Mouse (Mus musculus) regulatory T cell (primary cell): ENCODE data around the gene Gca.
"Not testable (repeated sequence)": the region's sequence is repeated elsewhere in the genome, so short reads cannot be mapped to it uniquely, and the experiment has no call there.

Experiments
- in situ Hi-C: fragments of 300-600 bp; cut with MboI, MseI; formaldehyde crosslinking; loops from one replicate; pipeline ENCODE4 v1.15.1; 2025; ENCODE audit warnings: high pct_unique_total_duplicates

Gca gene

DNA sequence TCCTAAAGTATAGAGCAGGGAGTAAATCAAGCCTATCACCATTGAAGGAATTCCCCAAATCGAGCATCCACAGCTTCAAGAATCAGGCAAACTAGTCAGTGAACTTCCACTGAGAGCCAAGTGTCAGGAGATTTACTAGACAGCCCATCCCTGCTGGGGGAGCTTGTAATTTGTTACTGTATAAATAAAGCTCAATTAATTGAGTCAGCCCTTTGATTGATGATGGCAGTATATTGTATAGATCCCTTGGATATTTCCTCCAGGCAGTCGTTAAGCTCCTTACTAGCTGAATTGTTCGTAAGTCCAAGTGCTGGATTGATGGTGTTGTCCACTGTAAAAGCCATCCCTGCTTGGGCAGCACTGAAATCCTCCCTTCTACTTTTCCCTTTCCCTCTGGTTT, 5.8 kb downstream of the Gca start:
- in situ Hi-C loops = no loop called here

DNA sequence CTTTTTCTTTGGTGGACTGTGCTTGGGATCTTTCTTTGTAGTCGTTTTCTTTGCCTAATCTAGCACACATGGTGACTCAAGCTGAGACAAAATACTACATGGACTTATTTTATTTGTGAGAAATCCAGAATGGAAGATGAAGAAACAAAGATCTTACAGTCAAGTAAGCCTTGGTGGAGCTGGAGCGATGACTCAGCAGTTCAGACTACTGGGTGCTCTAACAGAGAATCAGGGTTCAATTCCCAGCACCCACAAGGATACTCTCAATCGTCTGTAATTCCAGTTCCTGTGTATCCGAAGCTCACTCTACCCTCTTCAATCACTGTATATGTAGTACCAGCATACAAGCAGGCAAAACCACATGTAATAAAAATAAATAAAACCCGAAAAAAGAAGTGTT, 6.2 kb downstream of the Gca start:
- in situ Hi-C loops = no loop called here

DNA sequence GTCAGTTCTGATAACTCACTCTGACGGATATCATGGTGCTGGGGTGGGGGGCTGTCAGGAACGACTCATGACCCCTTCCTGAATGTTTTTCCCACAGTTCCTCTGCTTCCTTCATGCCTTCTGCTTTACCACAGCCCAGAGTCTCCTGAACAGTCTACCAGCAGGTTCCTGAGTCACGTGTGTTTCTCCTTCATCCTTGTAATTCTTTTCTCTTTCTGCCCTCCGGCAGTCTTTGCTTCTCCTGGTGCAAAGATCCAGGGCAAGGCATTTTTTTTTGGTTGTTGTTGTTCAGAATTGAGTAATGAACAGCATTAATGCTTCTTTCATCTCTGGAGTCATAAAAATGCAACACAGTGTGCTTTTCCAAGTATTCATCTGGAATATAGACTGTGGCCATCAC, 6.7 kb downstream of the Gca start:
- in situ Hi-C loops = no loop called here

DNA sequence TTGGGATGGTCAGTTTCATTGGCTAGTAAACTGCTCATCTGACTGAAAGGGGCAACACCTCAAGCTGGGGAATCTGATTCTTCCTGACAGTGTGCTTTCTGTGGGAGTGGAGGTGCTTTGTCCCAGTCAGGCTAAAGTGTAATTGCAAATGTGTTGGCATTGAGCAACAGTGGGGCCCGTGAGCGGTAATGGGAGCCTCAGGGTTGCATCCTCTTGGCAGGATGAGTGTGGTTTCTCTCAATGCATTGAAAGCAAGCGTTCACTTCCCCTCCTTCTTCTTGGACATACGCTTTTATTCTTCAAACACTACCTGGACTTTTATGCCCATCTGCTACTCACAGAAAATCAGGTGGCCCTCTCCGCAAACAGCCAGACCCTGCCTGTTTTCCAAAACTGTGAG, 8.7 kb downstream of the Gca start:
- in situ Hi-C loops = no loop called here

DNA sequence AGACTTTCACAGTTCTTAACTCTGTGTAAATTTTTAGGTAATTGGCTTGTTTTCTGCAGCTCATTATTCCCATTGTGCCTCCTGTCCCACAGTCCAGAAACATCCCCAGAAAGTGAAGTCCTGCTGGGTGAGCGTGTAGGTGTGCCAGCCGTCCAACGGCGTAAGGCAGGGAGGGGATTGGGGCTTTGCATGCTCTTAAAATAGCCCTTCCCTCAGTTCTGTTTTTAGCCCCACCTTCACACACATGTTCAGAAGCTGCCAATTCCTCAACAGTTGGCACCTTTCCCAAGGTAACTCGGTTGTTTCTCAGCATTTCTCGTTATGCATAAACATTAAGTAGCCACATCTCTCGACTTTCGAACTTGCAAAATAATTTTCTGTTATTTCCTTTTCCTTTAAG, 17.6 kb downstream of the Gca start:
- in situ Hi-C loops = no loop called here

DNA sequence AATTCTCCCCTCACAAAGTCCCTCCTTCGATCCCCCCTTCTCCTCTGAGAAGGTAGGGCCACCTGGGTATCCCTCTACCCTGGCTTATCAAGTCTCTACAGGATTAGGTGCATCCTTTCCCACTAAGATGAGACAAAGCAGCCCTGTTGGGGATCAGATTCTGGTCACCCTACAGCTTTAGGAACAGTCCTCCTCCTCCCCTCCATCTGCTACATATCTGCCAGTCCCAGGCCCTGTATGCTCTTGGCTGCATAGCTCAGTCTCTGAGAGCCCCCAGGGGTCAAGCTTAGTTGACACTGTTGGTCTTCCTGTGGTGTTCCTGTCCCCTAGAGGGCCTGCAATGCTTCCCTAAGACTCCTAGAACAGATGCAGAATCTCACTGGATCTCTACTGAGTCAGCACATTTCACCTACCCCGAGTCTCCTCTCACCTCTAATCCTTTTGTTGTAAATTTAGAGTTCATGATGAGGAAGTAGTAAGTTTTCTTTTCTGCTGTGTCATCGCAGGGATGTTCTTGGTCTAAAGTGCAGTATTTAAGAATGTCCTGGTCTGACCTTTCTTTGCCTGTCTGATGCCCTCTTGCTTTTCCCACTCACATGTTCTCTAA, 21.0 kb downstream of the Gca start:
- in situ Hi-C loops = no loop called here

DNA sequence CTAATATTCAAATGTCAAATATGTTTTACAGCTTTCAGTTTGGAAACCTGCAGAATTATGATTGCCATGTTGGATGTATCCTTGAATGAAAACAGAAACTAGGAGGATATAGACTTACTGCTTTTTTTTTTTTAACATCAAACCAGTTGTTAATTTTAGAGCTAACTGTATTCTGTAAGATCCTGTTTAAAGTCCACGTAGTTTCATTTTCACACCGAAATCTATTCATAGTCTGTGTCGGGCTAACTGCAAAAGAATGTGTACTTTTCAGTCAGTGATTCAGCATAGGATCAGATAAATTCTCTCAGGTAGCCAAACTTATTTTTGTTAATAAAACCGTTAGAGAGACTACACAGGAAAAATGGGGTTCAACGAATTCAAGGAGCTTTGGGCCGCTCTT, 21.8 kb downstream of the Gca start:
- in situ Hi-C loops = no loop called here

DNA sequence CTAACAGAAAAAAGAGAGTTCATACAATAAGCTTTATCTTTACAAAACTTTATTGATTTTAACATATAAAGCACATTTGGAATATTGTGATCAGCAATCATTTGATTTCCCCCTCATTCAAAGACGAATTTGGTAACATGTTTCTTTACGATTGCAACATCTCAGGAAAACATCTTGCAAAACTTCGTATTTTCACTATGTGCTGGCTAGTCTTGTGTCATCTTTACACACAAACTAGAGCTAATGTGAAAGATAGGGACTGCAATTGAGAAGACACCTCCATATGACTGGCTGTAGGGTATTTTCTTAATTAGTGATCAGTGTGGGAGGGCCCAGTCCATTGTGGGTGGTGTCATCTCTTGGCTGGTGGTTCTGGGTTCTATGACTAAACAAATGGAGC, 42.2 kb downstream of the Gca start:
- in situ Hi-C loops = no loop called here

DNA sequence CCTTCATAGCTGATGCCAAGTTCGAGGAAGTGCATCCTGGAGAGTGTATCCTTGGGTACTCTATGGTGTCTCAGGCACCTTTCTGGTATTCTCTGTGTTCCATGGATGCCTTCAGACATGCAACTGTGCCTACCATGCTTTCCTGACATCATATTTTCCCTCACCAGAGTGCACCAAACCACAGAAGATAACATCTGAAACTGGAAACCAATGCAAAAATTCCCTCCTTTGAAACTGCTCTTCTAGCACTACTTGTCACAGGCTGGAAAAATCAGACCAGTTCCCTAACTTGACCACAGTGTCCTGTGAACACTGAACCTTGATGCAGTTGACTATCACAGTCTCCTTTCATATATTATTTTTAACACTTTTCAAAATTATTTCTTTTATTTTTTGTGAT, 45.5 kb downstream of the Gca start:
- in situ Hi-C loops = no loop called here

DNA sequence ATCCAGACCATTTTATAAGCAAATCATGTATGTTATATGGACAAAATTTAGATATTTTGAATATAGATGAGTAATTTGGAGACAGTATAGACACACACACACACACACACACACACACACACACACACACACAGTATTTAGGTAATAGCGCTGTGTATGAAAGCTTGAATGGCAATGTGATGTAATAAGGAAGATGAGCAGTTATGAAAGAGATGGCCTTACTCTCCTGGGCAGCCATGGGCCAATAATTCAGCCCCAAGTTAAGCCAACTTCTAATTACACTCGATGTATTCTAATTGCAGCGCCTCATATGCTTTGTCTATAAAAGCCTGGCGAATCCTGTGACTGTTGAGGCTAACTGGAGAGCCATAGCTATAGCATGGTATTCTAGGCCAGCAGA, 50.3 kb downstream of the Gca start:
- in situ Hi-C loops = not testable (repeated sequence)

DNA sequence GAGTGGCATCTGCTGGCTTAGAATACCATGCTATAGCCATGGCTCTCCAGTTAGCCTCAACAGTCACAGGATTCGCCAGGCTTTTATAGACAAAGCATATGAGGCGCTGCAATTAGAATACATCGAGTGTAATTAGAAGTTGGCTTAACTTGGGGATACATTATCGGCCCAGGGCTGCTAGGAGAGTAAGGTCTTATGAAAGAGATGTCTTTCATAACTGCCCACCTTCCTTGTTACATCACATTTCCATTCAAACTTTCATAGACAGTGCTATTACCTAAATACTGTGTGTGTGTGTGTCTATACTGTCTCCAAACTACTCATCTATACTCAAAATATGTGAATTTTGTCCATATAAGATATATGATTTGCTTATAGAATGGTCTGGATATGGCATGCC, 51.2 kb downstream of the Gca start:
- in situ Hi-C loops = no loop called here

DNA sequence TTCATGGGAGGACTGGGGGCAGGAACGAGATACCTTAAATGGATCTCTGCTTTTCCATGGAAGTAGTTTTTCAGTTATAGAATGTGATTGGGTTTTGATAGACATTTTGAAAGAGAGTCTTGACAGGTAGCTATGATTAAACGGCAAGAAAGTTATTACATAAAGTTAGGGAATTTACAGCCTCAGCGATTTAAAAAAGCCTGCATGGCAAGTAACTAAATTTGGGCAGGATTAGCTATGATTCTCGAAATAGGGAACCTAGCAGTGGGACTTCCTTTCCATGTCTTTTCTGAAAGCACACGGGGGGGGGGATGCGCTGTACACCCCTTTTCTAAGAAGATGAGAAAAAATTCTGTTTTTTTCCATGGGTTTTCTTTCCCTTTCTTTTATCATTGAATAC, 53.2 kb downstream of the Gca start:
- in situ Hi-C loops = no loop called here

DNA sequence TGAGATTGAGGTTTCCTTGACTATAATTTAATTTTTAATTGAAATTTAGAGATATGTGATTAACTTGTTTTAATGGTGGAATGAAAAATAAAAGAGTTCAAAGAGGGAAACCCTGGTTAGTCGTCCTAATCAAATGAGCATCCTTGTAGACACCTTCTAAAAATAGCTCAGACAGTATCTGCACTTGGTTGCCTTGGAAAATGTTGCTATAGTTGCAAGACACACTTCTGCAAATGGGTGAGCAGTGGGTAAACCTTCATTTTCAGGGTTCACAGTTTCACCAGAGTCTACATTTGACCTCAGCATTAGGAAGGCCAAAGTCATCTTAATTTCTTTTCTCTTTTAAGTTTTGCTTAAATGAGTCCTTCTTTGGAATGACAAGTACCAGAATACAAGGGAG, 54.3 kb downstream of the Gca start:
- in situ Hi-C loops = no loop called here

DNA sequence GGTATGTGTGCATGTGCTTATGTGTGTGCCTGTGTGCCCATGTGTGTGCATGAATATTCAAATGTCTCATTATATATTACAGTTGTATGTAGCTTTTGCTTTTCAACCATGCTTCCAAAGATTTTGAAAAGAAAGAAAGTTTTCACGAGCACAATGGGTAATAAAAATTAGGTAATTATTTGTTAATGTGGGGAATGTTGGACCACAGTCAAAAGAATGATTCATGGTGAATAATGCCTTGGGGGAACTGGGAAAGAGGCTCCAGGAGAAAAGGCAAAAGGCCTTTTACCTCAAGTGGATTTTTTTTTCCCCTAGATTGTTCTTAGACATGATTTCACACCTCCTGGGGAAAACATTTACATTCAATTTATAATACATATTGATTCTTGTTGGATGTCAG, 61.9 kb downstream of the Gca start:
- in situ Hi-C loops = no loop called here

DNA sequence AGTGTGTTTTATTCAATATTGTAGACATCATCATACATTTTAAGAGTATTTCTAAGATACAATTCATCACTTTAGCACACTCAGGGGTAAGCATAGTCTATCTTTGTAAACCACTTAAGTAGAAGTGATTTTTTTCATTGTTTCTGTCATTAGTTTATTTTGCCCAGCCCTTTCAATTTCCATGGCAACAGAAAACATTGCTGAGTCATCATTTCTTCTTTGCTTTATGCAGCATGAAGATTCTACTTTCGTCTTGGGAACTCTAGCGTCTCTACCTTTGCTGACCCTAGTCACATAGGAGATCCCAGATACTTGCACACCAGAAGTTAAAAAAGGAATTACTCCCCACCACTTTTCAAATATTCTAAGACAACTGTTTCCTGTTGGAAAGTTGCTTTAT, 63.6 kb downstream of the Gca start:
- in situ Hi-C loops = no loop called here

DNA sequence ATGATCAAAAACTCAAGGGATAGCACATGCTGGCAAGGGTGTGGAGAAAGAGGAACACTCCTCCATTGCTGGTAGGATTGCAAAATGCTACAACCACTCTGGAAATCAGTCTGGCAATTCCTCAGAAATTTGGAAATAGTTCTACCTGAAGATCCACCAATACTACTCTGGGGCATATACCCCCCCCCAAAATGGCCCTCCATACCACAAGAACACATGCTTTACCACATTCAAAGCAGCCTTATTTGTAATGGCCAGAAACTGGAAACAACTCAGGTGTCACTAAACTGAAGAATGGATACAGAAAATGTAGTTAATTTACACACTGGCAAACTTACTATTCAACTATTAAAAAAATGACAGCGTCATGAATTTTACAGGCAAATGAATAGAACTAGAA, 66.6 kb downstream of the Gca start:
- in situ Hi-C loops = no loop called here

DNA sequence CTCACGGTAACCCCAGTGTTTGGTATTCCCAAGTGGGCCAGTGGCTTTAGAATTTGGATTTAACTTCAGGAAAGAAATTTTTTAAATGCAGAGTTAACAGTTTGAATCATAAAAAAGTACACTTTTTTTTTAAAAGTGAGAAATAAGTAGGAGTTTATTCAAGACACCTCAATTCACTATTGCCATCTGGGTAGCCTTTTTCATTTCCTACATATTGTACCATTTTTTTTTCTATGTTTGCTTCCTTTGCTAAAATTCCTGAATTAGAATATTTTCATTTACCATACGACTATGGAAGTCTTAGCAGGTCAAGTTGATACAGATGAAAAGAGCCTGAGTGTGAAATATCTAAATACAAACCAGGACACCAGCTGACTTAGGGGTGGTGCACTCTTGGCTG, 79.0 kb downstream of the Gca start:
- in situ Hi-C loops = no loop called here
